Comparison of ENCODE assay signal across 9 mouse cellular contexts in genomic region chr16:45582512-45582911, GRCm38 (mm10). TPM values are rescaled to one million over a fixed set of nuclear protein-coding genes. Genes with fewer than 3 reads are reported as not detected.
DNase-seq lines count a peak whose midpoint lies in the region; ATAC-seq and TF ChIP-seq lines count a peak whose summit lies in the region.
"Had no signal": no experiment of that assay in that cellular context is flagged by ENCODE, and none has a peak within 500 bp of the region (broad histone marks: within the 10 kb centered on the region; RNA-seq: fewer than 3 reads in every experiment).

No protein-coding gene starts in this region.

- no peak overlapping the region for H3K9ac ChIP-seq in heart, adult 2 months (ENCODE audit: low read depth, low read length)
- no peak overlapping the region for H3K9ac ChIP-seq in stomach, postnatal 0 days (ENCODE audit: low read length)
- H3K9ac ChIP-seq in forebrain, embryonic 12.5 days, result no peak overlapping the region

- no peaks in the 10 kb centered on the region for H3K36me3 ChIP-seq in heart, adult 2 months (ENCODE audit: control insufficient read depth, insufficient read depth, low read length)
- H3K36me3 ChIP-seq in stomach, postnatal 0 days (ENCODE audit: control insufficient read depth, insufficient read depth, low read length), result no peaks in the 10 kb centered on the region
- H3K36me3 ChIP-seq in forebrain, embryonic 12.5 days (replicated peaks), result no peaks in the 10 kb centered on the region

- WGBS in heart, adult 2 months, result 33% methylated on average over 2 of the region's 2 CpGs
- 20% methylated on average over 2 of the region's 2 CpGs for WGBS in stomach, postnatal 0 days
- WGBS in forebrain, embryonic 12.5 days, result 38% methylated on average over 2 of the region's 2 CpGs

- H3K27me3 ChIP-seq in heart, adult 2 months (ENCODE audit: control insufficient read depth, insufficient read depth, low read length), result no peaks in the 10 kb centered on the region
- no peaks in the 10 kb centered on the region for H3K27me3 ChIP-seq in stomach, postnatal 0 days (ENCODE audit: control insufficient read depth, insufficient read depth, low read length)
- no peaks in the 10 kb centered on the region for H3K27me3 ChIP-seq in forebrain, embryonic 12.5 days

- DNase-seq in heart, adult 2 months, result no peak
- no peak for DNase-seq in heart, postnatal 25 days (ENCODE audit: low spot score)
- DNase-seq in urinary bladder, postnatal 14 days (ENCODE audit: low spot score), result peak; percentile 19
- DNase-seq in urinary bladder, adult 2 months (ENCODE audit: low spot score), result no peak
- DNase-seq in induced T-regulatory cell, adult 2 months (ENCODE audit: low read depth), result peak; percentile 47
- DNase-seq in stomach, postnatal 0 days (ENCODE audit: low spot score), result peak; percentile 47
- DNase-seq in heart, postnatal 36 days, result no peak

- H3K4me2 ChIP-seq in stomach, postnatal 0 days (replicated peaks; ENCODE audit: low read depth), result no peak overlapping the region
- H3K4me2 ChIP-seq in forebrain, embryonic 12.5 days, result no peak overlapping the region

- peak; percentile 55 for TF ChIP-seq CTCF in heart, adult 2 months (IDR thresholded peaks at IDR 0.05)
- peak; percentile 77 for TF ChIP-seq CTCF in stomach, postnatal 0 days (IDR thresholded peaks at IDR 0.05; ENCODE audit: low read depth)

- intact Hi-C loops in heart, adult 2 months (cut with DNase I), result no loop called here
- intact Hi-C loops in heart, postnatal 25 days (cut with DNase I), result no loop called here
- intact Hi-C loops in heart, postnatal 36 days (cut with DNase I), result loop anchor here (2.0 kb wide), 1 partner anchor 48 kb away; no protein-coding TSS in a partner anchor

- H3K27ac ChIP-seq in heart, adult 2 months, result no peak overlapping the region
- no peak overlapping the region for H3K27ac ChIP-seq in stomach, postnatal 0 days (replicated peaks)
- no peak overlapping the region for H3K27ac ChIP-seq in forebrain, embryonic 12.5 days

- no peak for TF ChIP-seq EP300 in heart, adult 2 months (IDR thresholded peaks at IDR 0.05; ENCODE audit: insufficient read depth, low read depth, low read length)
- TF ChIP-seq EP300 in stomach, postnatal 0 days (optimal IDR thresholded peaks at IDR 0.05), result no peak

- H3K4me1 ChIP-seq in heart, adult 2 months (ENCODE audit: control insufficient read depth, insufficient read depth, low read length), result no peaks in the 10 kb centered on the region
- H3K4me1 ChIP-seq in stomach, postnatal 0 days (replicated peaks; ENCODE audit: control insufficient read depth, insufficient read depth), result no peaks in the 10 kb centered on the region
- H3K4me1 ChIP-seq in forebrain, embryonic 12.5 days, result no peaks in the 10 kb centered on the region

- H3K9me3 ChIP-seq in stomach, postnatal 0 days (ENCODE audit: control insufficient read depth, low read length), result no peaks in the 10 kb centered on the region
- H3K9me3 ChIP-seq in forebrain, embryonic 12.5 days, result no peaks in the 10 kb centered on the region

- ATAC-seq in stomach, postnatal 0 days (ENCODE audit: low FRiP score, low TSS enrichment), result no peak
- no peak for ATAC-seq in forebrain, embryonic 12.5 days (ENCODE audit: low FRiP score)

- H3K4me3 ChIP-seq in heart, adult 2 months, result no peak overlapping the region
- no peak overlapping the region for H3K4me3 ChIP-seq in stomach, postnatal 0 days (ENCODE audit: low read depth, low read length)
- no peak overlapping the region for H3K4me3 ChIP-seq in forebrain, embryonic 12.5 days (replicated peaks)

- no peaks in the 10 kb centered on the region for H3K79me2 ChIP-seq in heart, adult 2 months (replicated peaks; ENCODE audit: control insufficient read depth, insufficient read depth, low read length)

- no peak for TF ChIP-seq POLR2A in heart, adult 2 months (IDR thresholded peaks at IDR 0.05; ENCODE audit: insufficient read depth, low read depth, low read length)

RNA-seq across cellular contexts. Expression of gene Gcsam, which starts 27.7 kb away (rescaled TPM):
- total RNA-seq in heart, adult 2 months (2021), result under 1 TPM in 1 of 2 experiments, not detected in 1; 0.20 TPM
- polyA plus RNA-seq in heart, adult 2 months (2012; rRNA removed), result 0.12 TPM in 1 of 2 replicates, not detected in the other
- not detected for total RNA-seq in heart, postnatal 25 days (2021)
- polyA plus RNA-seq in urinary bladder, adult 2 months (2012; rRNA removed), result 0.32 and 0.45 TPM in 2 replicates
- polyA plus RNA-seq in stomach, postnatal 0 days (2015; fragmentation: Nextera tagmentation; extraction: Ambion mirVana), result 0.11 and 0.12 TPM in 2 replicates
- total RNA-seq in heart, postnatal 36 days (2021), result under 1 TPM; 0.22 to 0.25 TPM
- not detected in 2 replicates for polyA plus RNA-seq in forebrain, embryonic 12.5 days (2016; fragmentation: Nextera tagmentation; extraction: Ambion mirVana)

RNA-seq across cellular contexts. Expression of gene Slc9c1, which starts 47.4 kb away (rescaled TPM):
- not detected for total RNA-seq in heart, adult 2 months (2021)
- not detected in 2 replicates for polyA plus RNA-seq in heart, adult 2 months (2012; rRNA removed)
- total RNA-seq in heart, postnatal 25 days (2021), result not detected
- polyA plus RNA-seq in urinary bladder, adult 2 months (2012; rRNA removed), result not detected in 2 replicates
- not detected in 2 replicates for polyA plus RNA-seq in stomach, postnatal 0 days (2015; fragmentation: Nextera tagmentation; extraction: Ambion mirVana)
- not detected for total RNA-seq in heart, postnatal 36 days (2021)
- polyA plus RNA-seq in forebrain, embryonic 12.5 days (2016; fragmentation: Nextera tagmentation; extraction: Ambion mirVana), result not detected in 2 replicates
- polyA plus RNA-seq: large intestine, adult 2 months had no signal

RNA-seq across cellular contexts. Expression of gene Gm17783, which starts 50.7 kb away (rescaled TPM):
- not detected for total RNA-seq in heart, adult 2 months (2021)
- not detected in 2 replicates for polyA plus RNA-seq in heart, adult 2 months (2012; rRNA removed)
- total RNA-seq in heart, postnatal 25 days (2021), result not detected
- not detected in 2 replicates for polyA plus RNA-seq in urinary bladder, adult 2 months (2012; rRNA removed)
- 0.11 TPM in 1 of 2 replicates, not detected in the other for polyA plus RNA-seq in stomach, postnatal 0 days (2015; fragmentation: Nextera tagmentation; extraction: Ambion mirVana)
- total RNA-seq in heart, postnatal 36 days (2021), result not detected
- not detected in 2 replicates for polyA plus RNA-seq in forebrain, embryonic 12.5 days (2016; fragmentation: Nextera tagmentation; extraction: Ambion mirVana)

Comparison
In these comparisons a context has a peak if more than half of its experiments do, and no peak if none do; other contexts are left out.
1. DNase-seq: peak in urinary bladder, postnatal 14 days (single experiment), induced T-regulatory cell, adult 2 months (single experiment) and stomach, postnatal 0 days (single experiment); none in heart, adult 2 months (0 of 2), heart, postnatal 25 days (single experiment), urinary bladder, adult 2 months (single experiment) and heart, postnatal 36 days (0 of 2).